Mouse (Mus musculus) megakaryocyte, embryonic 14.5 days (primary cell): ENCODE measurements around the gene Smim5.

Experiments
- FLI1 ChIP-seq: IDR thresholded peaks from 2 replicates; pipeline ENCODE4 v1.6.1; 2012; ENCODE audit warnings: low read length, inconsistent platforms, mixed read lengths
- GATA1 ChIP-seq: IDR thresholded peaks from 3 replicates; pipeline ENCODE4 v1.6.1; 2012; ENCODE audit warnings: mixed read lengths, low read length, inconsistent platforms, borderline replicate concordance

- TF ChIP-seq FLI1 (no peak), GATA1 (no peak)
Observed at GRCm38 (mm10) chr11:115929818-115930217, 30.1 kb downstream of the Smim5 start.
